Mouse (Mus musculus) left cerebral cortex, postnatal 10 days (tissue): ENCODE measurements around the gene Mllt1. TPM values are rescaled to one million over a fixed set of nuclear protein-coding genes. Genes with fewer than 3 reads are reported as not detected.
A peak's percentile ranks its signal among the peaks of the same experiment; 100 is the strongest.

ENCODE experiments used
- DNase-seq, 2 experiments: peaks; one replicate each; pipeline ENCODE4 v3.0.0; 2021 to 2022; ENCODE audit warnings: low spot score in 2 of 2, mixed read lengths in 1 of 2; ENCODE audit errors: extremely low spot score in 1 of 2
- intact Hi-C: fragments of 180-260 bp; cut with DNase I; formaldehyde crosslinking; loops from one replicate; pipeline ENCODE4 v1.15.1; 2025
- total RNA-seq, 2 experiments: library from RNA; stranded (reverse); gene quantifications; 2 replicates each; pipeline ENCODE4 v1.2.3; 2021

Gene Mllt1
- total RNA-seq, 2 experiments from 2014 or later, result 66.2 to 78.3 TPM

- intact Hi-C loops, result no loop called here
- peak; percentile 8 to 61 for DNase-seq
Measured at GRCm38 (mm10) chr17:56858216-56858615, 77.0 kb downstream of the Mllt1 start.

- DNase-seq, result no peak
- intact Hi-C loops, result no loop called here
Measured at GRCm38 (mm10) chr17:56855421-56855820, 79.8 kb downstream of the Mllt1 start.

- no peak for DNase-seq
- intact Hi-C loops, result no loop called here
Measured at GRCm38 (mm10) chr17:56851167-56851566, 84.0 kb downstream of the Mllt1 start.

- intact Hi-C loops, result no loop called here
- DNase-seq, result no peak
Measured at GRCm38 (mm10) chr17:56849710-56850109, 85.5 kb downstream of the Mllt1 start.

GRCm38 (mm10) chr17:56848785-56849184 lies 86.4 kb downstream of the Mllt1 start:
- intact Hi-C loops, result no loop called here
- no peak for DNase-seq

GRCm38 (mm10) chr17:56843678-56844077 lies 91.5 kb downstream of the Mllt1 start:
- intact Hi-C loops, result no loop called here
- no peak for DNase-seq

Other genes starting within 250 kb of the Mllt1 start
- 100 to 1,000 TPM; 205 to 222 TPM for gene Ndufa11, start 217.6 kb downstream of the Mllt1 start, total RNA-seq
- gene Vmac, start 217.4 kb downstream of the Mllt1 start, total RNA-seq, result 1 to 10 TPM; 8.8 TPM
- gene Nrtn, start 177.9 kb downstream of the Mllt1 start, total RNA-seq, result 1 to 10 TPM; 1.8 to 2.4 TPM
- gene Dus3l, start 170.7 kb downstream of the Mllt1 start, total RNA-seq, result 10 to 100 TPM; 75.4 to 76.4 TPM
- 1 to 10 TPM in 1 of 2 experiments, under 1 TPM in 1; 0.49 to 1.4 TPM for gene Prr22, start 165.2 kb downstream of the Mllt1 start, total RNA-seq
- gene Rfx2, start 104.4 kb downstream of the Mllt1 start, total RNA-seq, result 1 to 10 TPM; 1.4 to 2.3 TPM
- not detected for gene Acsbg2, start 61.0 kb downstream of the Mllt1 start, total RNA-seq
- gene 1700061G19Rik, start 59.9 kb downstream of the Mllt1 start, total RNA-seq, result under 1 TPM; 0.16 to 0.41 TPM
- not detected for gene Acer1, start 46.7 kb upstream of the Mllt1 start, total RNA-seq
- gene Clpp, start 54.9 kb upstream of the Mllt1 start, total RNA-seq, result 10 to 100 TPM; 51.0 to 52.6 TPM
- gene Alkbh7, start 61.9 kb upstream of the Mllt1 start, total RNA-seq, result 10 to 100 TPM; 25.7 to 30.4 TPM
- gene Pspn, start 64.6 kb upstream of the Mllt1 start, total RNA-seq, result not detected
- gene Gtf2f1, start 75.9 kb upstream of the Mllt1 start, total RNA-seq, result 10 to 100 TPM; 47.2 to 51.3 TPM
- gene Gm17949, start 76.1 kb upstream of the Mllt1 start, total RNA-seq, result under 1 TPM in 1 of 2 experiments, not detected in 1; 0.51 TPM
- 100 to 1,000 TPM; 118 to 122 TPM for gene Khsrp, start 96.1 kb upstream of the Mllt1 start, total RNA-seq
- gene Slc25a41, start 106.2 kb upstream of the Mllt1 start, total RNA-seq, result under 1 TPM in 1 of 2 experiments, not detected in 1; 0.28 TPM
- under 1 TPM in 1 of 2 experiments, not detected in 1; 0.47 TPM for gene Crb3, start 123.7 kb upstream of the Mllt1 start, total RNA-seq
- 100 to 1,000 TPM; 325 to 326 TPM for gene Slc25a23, start 124.4 kb upstream of the Mllt1 start, total RNA-seq
- gene Dennd1c, start 143.1 kb upstream of the Mllt1 start, total RNA-seq, result 1 to 10 TPM; 1.4 to 1.6 TPM
- 100 to 1,000 TPM; 519 to 556 TPM for gene Tubb4a, start 152.4 kb upstream of the Mllt1 start, total RNA-seq
- under 1 TPM; 0.43 to 0.55 TPM for gene Tnfsf9, start 169.9 kb upstream of the Mllt1 start, total RNA-seq
- not detected for gene Cd70, start 214.4 kb upstream of the Mllt1 start, total RNA-seq